Mouse (Mus musculus) midbrain, embryonic 10.5 days (tissue): Measurements from ENCODE around the gene Rrp12. TPM values are rescaled to one million over a fixed set of nuclear protein-coding genes. Genes with fewer than 3 reads are reported as not detected.

Experiments used
- DNase-seq: peaks from one replicate; pipeline ENCODE4 v3.0.0-alpha.2; 2017; ENCODE audit warnings: low spot score
- H3K27ac ChIP-seq: fragments of 300-500 bp; sonication (generic); replicated peaks from 2 replicates; pipeline ENCODE4 v1.5.1; 2016; ENCODE audit warnings: mild to moderate bottlenecking
- H3K27me3 ChIP-seq: fragments of 300-500 bp; sonication (generic); 2 replicates; pipeline ENCODE4 v1.6.1; 2016; ENCODE audit warnings: low read depth, mild to moderate bottlenecking; ENCODE audit not compliant: poor library complexity, severe bottlenecking
- H3K36me3 ChIP-seq: fragments of 300-500 bp; sonication (generic); 2 replicates; pipeline ENCODE4 v1.6.1; 2016; ENCODE audit warnings: mild to moderate bottlenecking, moderate library complexity
- H3K4me1 ChIP-seq: fragments of 300-500 bp; sonication (generic); 2 replicates; pipeline ENCODE4 v1.6.1; 2016
- H3K4me3 ChIP-seq: fragments of 300-500 bp; sonication (generic); 2 replicates; pipeline ENCODE4 v1.5.1; 2016; ENCODE audit warnings: mild to moderate bottlenecking, moderate library complexity
- H3K9me3 ChIP-seq: fragments of 300-500 bp; sonication (generic); replicated peaks from 2 replicates; pipeline ENCODE4 v1.6.1; 2016; ENCODE audit warnings: mild to moderate bottlenecking
- WGBS: fragments of 180-500 bp; shearing (Covaris S2); methylation state at CpG from one replicate; pipeline ENCODE4 v1.1.7; 2016; 5-methylcytosine and 5-hydroxymethylcytosine counted together
- polyA plus RNA-seq: library from polyadenylated mRNA; unstranded; fragments of >200 nt; fragmentation: Nextera tagmentation; extraction: Ambion mirVana; gene quantifications from 2 replicates; pipeline ENCODE4 v1.2.1, GENCODE M21; 2016

Gene Rrp12
- polyA plus RNA-seq, 1 experiment from 2014 or later, result 35.4 TPM

DNA sequence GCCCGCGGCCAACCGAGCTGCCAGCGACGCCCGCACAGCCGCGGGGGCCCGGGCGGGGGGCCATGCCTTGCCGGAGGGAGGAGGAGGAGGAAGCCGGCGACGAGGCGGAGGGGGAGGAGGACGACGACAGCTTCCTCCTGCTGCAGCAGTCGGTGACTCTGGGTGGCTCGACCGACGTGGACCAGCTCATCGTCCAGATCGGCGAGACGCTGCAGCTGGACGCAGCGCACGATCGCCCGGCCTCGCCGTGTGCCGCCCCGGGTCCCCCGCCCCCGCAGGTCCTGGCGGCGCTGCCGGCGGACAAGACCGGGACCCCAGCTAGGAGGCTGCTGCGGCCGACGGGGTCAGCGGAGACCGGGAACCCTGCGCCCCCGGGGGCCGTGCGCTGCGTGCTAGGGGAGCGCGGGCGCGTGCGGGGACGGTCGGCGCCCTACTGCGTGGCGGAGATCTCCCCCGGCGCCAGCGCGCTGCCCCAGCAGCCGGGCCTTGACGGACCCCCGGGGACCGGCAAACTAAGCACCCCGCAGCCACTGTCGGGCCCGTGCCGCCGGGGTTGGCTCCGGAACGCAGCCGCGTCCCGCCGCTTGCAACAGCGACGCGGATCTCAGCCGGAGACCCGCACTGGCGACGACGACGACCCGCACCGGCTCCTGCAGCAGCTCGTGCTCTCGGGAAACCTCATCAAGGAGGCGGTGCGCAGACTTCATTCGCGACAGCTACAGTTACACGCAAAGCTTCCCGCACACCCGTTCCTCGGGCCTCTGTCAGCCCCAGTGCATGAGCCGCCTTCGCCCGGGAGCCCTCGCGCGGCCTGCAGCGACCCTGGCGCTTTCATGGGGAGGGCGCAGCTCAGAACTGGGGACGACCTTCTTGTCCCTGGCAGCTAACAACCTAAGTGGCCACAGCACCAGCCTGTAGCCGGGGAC lies 65.6 kb downstream of the Rrp12 start:
- Histone ChIP-seq H3K27ac (peak overlapping the region; percentile 97), H3K36me3 (no peaks in the 10 kb centered on the region), H3K9me3 (no peaks in the 10 kb centered on the region), H3K4me1 (peaks cover 39% of the 10 kb centered on the region), H3K27me3 (peaks cover 37% of the 10 kb centered on the region), H3K4me3 (peak overlapping the region; percentile 84)
- peak; percentile 85 for DNase-seq
- under 1% methylated on average over 112 of the region's 112 CpGs for WGBS

DNA sequence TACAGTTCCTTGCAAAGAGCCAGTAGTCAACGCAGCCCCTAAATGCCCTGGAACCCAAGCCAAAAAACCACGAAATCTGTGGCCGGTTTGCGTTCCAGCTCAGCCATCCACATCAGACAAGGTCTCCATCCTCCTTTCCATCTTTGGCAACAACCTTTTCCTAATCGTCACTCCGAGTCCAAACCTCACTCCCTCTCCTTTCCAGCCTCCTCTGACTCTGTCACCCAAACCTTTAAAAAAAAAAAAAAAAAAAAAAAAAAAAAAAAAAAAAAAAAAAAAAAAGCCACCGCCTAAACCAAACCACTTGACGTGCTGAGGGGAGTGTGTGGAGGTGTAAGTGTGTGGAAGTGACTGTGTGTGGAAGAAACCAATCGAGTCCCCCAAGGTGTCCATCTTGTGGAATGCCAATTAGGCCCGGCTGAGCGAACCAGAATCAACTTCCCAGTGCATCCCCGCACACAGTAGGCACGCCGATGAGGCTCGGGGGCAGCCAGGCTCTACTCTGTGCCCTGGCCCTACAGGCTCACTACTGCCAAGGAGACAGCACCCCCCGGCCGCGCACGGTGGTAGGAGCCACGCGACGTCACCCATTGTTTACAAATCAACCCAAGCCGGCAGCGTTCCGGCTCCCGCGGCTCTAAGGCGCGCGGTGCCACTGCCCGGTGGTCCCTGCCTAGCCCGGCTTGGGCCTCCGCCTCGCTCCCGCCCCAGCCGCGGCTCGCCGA lies 66.4 kb downstream of the Rrp12 start, which contains the start of gene Frat1:
TSS of gene Frat1 (plus strand) at position 590 of the 725 bp plus-strand sequence.
- Histone ChIP-seq H3K9me3 (no peaks in the 10 kb centered on the region), H3K4me3 (peak within 1 kb of the TSS; percentile 84), H3K4me1 (peaks cover 36% of the 10 kb centered on the region), H3K27me3 (peaks cover 37% of the 10 kb centered on the region), H3K36me3 (no peaks in the 10 kb centered on the region), H3K27ac (peak within 1 kb of the TSS; percentile 97)
- WGBS, result under 1% methylated on average over 39 of the region's 39 CpGs
- peak; percentile 95 for DNase-seq

DNA sequence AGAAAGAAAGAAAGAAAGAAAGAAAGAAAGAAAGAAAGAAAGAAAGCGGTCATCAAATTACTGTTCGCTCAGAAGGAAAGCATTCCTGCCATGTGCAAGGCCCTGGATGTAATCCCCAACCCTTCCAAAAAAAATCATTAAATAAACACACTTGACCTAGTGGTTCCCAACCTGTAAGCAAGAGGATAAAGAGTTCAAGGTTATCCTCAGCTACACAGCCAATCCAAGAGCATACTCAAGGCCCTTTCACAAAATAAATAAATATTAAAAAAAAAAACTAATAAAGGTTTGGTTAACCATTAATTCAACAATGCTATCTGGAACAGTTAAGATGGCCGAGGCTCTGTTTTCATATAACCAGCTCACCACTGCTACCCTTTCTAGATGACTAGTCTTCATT lies 67.0 kb downstream of the Rrp12 start:
- H3K36me3 ChIP-seq, result no peaks in the 10 kb centered on the region
- H3K4me3 ChIP-seq, result peak overlapping the region; percentile 84
- peaks cover 36% of the 10 kb centered on the region for H3K4me1 ChIP-seq
- H3K27ac ChIP-seq, result peak overlapping the region; percentile 73
- DNase-seq, result no peak
- WGBS, result 77% methylated on average over 3 of the region's 3 CpGs
- peaks cover 35% of the 10 kb centered on the region for H3K27me3 ChIP-seq
- no peaks in the 10 kb centered on the region for H3K9me3 ChIP-seq

DNA sequence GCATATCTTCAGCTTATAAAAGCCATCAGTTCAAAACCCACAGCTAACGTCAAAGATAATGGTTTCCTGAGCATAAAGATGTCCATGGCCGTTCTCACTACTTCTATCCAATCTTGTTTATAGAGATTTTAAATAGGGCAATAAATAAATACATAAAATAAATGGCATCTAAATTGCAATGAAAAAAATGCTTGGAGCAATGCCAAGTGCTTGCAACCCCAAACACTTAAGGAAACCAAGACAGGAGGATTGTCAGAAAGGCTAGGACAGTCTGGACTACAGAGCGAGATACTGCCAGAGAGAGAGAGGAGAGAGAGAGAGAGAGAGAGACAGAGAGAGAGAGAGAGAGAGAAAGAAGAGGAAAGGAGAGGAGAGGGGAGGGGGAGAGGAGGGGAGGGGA lies 69.4 kb downstream of the Rrp12 start:
- peaks cover 11% of the 10 kb centered on the region for H3K27me3 ChIP-seq
- H3K4me3 ChIP-seq, result no peak overlapping the region
- no peak overlapping the region for H3K27ac ChIP-seq
- H3K9me3 ChIP-seq, result no peaks in the 10 kb centered on the region
- no peak for DNase-seq
- peaks cover 21% of the 10 kb centered on the region for H3K4me1 ChIP-seq
- WGBS, result 91% methylated on average over 3 of the region's 3 CpGs
- no peaks in the 10 kb centered on the region for H3K36me3 ChIP-seq

DNA sequence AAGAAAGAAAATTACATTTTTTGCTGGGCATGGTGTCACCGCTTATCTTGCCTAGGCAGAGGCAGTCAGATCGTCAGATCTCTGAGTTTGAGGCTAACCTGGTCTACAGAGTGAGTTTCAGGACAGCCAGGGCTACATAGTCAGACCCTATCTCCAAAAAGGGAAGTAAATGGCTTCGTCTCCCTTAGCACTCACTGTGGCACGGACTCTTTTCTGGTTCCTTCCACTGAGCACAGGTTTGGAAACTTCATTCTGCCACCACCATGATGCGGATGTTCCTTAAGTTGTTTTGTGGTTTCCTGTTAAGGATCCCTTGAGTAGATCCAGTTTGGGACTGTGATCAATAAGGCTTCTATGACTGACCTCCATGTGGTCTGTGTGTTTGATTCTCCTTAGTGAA lies 71.0 kb downstream of the Rrp12 start:
- Histone ChIP-seq H3K36me3 (no peaks in the 10 kb centered on the region), H3K27me3 (no peaks in the 10 kb centered on the region), H3K4me3 (no peak overlapping the region), H3K9me3 (no peaks in the 10 kb centered on the region), H3K27ac (no peak overlapping the region), H3K4me1 (peaks cover 16% of the 10 kb centered on the region)
- no peak for DNase-seq
- 87% methylated on average over 5 of the region's 5 CpGs for WGBS

DNA sequence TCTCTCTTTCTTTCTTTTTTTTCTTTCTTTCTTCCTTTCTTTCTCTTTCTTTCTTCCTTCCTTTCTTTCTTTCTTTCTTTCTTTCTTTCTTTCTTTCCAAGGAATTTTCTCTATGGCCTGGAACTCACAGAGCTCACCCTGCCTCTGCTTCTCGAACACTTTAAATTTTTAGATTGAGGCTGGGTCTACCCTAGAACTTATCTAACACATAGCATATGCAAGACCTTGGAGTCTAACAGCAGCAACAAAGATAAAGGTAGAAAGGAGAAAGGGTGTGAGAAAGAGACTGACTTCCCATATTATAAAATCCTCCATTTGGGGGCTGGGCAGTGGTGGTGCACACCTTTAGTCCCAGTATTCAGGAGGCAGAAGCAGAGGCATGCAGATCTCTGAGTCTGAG lies 73.4 kb downstream of the Rrp12 start:
- no peaks in the 10 kb centered on the region for H3K36me3 ChIP-seq
- H3K27ac ChIP-seq, result no peak overlapping the region

DNA sequence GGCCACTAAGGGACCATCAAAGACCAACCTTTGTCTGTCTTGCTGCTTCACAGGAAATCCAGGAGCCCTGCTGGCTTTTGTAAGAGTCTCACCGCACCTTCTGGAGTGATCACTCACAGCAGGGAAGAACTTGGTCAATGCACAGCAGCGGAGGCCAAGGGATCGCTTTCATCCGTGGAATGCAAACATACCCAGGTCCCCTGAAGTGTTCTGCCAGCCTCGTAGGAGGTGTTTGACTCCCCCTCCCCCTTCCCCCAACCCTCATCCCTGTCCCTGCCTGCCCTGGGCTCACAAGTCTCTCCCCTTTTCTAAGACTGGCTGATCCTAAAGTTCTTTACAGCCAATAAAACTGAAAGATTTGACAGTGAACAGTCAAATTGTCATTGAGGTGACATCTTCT lies 74.5 kb downstream of the Rrp12 start:
- 15% methylated on average over 5 of the region's 5 CpGs for WGBS
- H3K27me3 ChIP-seq, result no peaks in the 10 kb centered on the region
- H3K4me1 ChIP-seq, result peaks cover 20% of the 10 kb centered on the region
- H3K4me3 ChIP-seq, result no peak overlapping the region
- DNase-seq, result no peak
- H3K36me3 ChIP-seq, result no peaks in the 10 kb centered on the region
- H3K27ac ChIP-seq, result no peak overlapping the region
- no peaks in the 10 kb centered on the region for H3K9me3 ChIP-seq

More for the DNA sequence above, 73.4 kb downstream of the Rrp12 start:
- H3K9me3 ChIP-seq, result no peaks in the 10 kb centered on the region
- no peaks in the 10 kb centered on the region for H3K27me3 ChIP-seq
- no peak for DNase-seq
- 89% methylated on average over 1 of the region's 1 CpGs for WGBS
- no peak overlapping the region for H3K4me3 ChIP-seq
- peaks cover 10% of the 10 kb centered on the region for H3K4me1 ChIP-seq

DNA sequence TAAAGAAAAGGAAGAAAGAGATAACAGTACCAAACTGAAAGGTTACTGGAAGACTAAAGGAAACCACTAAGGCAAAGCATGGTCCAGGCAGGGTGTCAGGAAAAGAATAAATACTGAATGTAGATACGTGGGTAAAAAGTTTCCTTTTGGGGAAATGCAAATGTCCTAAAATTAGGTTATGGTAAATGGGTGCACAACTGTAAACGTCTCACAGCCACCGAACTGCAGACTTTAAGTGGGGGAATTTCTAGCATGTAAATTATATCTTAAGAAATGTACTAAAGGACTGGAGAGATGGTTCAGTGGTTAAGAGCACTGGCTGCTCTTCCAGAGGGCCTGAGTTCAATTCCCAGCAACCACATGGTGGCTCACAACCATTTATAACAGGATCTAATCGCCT lies 77.2 kb downstream of the Rrp12 start:
- Histone ChIP-seq H3K9me3 (no peaks in the 10 kb centered on the region), H3K27ac (no peak overlapping the region), H3K36me3 (no peaks in the 10 kb centered on the region), H3K27me3 (no peaks in the 10 kb centered on the region), H3K4me3 (no peak overlapping the region), H3K4me1 (peaks cover 20% of the 10 kb centered on the region)
- 88% methylated on average over 4 of the region's 4 CpGs for WGBS
- DNase-seq, result no peak

DNA sequence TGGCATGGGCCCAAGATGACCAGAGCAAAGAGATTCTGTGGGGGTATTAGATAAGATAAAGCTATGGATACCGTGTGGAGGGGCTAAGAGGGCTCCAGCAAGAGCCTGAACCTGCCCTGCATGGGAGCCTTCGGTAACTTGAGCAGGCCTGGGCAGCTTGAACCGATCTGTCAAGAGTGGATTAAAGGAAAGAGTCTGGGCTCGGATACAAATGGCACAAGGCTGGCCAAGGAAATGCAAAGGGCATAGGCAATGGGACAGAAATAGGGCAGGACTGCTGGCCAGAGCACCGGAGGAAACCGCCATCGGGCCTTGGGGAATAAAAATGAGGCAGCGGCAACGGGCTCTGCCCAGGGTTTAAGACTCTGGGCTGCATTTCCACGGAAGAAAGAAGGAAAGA lies 78.6 kb downstream of the Rrp12 start:
- Histone ChIP-seq H3K4me1 (peaks cover 20% of the 10 kb centered on the region), H3K27ac (0 out of 2 replicates have a peak overlapping the region, but pooled peaks have one; percentile 7), H3K27me3 (no peaks in the 10 kb centered on the region), H3K4me3 (no peak overlapping the region), H3K36me3 (no peaks in the 10 kb centered on the region), H3K9me3 (no peaks in the 10 kb centered on the region)
- DNase-seq, result no peak
- WGBS, result 62% methylated on average over 10 of the region's 10 CpGs

DNA sequence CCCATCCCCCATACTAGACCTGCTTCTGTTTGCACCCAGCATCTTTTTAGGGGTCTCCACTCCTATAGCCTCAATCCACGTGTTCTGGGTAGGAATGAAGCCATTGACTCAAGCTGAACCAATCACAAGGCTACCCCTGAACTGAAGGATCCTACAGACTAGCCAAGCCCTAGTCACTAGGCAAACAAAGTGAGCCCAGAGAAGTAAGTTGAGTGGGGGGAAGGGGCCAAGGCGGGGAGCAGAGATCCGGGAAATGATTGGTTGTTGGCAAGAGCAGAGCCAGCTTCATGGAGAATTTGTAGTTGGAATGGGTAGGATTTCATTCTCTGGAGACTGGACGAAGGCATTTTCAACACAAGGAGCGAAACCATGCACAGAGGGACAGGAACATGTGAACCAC lies 79.1 kb downstream of the Rrp12 start:
- Histone ChIP-seq H3K36me3 (no peaks in the 10 kb centered on the region), H3K4me3 (no peak overlapping the region), H3K4me1 (peaks cover 20% of the 10 kb centered on the region), H3K9me3 (no peaks in the 10 kb centered on the region), H3K27me3 (no peaks in the 10 kb centered on the region), H3K27ac (no peak overlapping the region)
- WGBS, result 59% methylated on average over 5 of the region's 5 CpGs
- DNase-seq, result no peak

DNA sequence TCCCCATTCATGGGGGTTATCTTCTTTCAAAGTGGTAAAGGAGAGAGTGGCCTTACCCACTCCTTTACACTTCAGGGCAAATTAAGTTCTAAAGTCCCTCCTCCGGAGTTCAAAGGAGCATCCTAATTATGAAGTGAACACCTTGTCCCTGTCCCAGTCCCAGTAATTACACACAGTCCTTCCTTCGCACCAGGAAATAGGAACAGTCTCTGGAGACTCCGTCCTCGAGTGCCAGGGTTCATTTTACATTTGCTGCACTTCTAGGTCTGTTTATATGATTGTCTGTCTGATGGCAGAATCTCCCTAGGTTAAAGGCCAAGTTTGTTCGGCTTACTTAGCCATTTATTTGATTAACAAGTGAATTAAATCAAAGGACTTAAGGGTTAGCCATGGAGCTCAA lies 79.6 kb downstream of the Rrp12 start:
- Histone ChIP-seq H3K27ac (no peak overlapping the region), H3K27me3 (no peaks in the 10 kb centered on the region), H3K4me3 (no peak overlapping the region), H3K36me3 (no peaks in the 10 kb centered on the region), H3K9me3 (no peaks in the 10 kb centered on the region), H3K4me1 (peaks cover 18% of the 10 kb centered on the region)
- no peak for DNase-seq
- WGBS, result 81% methylated on average over 5 of the region's 5 CpGs

DNA sequence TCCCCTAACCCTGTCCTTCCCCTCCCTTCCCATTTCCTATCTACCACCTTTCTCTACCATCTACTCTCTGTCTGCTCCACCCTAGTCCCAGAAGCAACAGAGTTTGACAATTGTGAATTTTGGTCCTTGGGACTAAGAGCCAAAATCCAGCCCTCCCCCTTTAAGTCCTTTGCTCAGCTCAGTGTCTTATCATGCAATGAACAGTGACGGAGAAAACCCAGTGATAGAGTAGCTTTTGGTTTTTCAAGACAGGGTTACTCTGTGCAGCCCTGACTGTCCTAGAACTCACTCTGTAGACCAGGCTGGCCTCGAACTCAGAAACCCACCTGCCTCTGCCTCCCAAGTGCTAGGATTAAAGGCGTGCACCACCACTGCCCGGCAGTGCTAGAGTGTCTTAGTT lies 82.6 kb downstream of the Rrp12 start:
- Histone ChIP-seq H3K27me3 (no peaks in the 10 kb centered on the region), H3K27ac (no peak overlapping the region), H3K9me3 (no peaks in the 10 kb centered on the region), H3K4me3 (no peak overlapping the region), H3K4me1 (peaks cover 10% of the 10 kb centered on the region), H3K36me3 (no peaks in the 10 kb centered on the region)
- WGBS, result 93% methylated on average over 4 of the region's 4 CpGs
- no peak for DNase-seq
